Mouse (Mus musculus): ENCODE measurements around the gene Hexim1. TPM values are rescaled to one million over a fixed set of nuclear protein-coding genes. Genes with fewer than 3 reads are reported as not detected.

Gene Hexim1
- polyA plus RNA-seq, 1 experiment: 42.1 TPM

- no peak for TF ChIP-seq GATA1 (IDR thresholded peaks at IDR 0.05; ENCODE audit: low read length)
Measured at GRCm38 (mm10) chr11:103158621-103159478, 42.8 kb downstream of the Hexim1 start.

- no peak for TF ChIP-seq GATA1 (IDR thresholded peaks at IDR 0.05; ENCODE audit: low read length)
Measured at GRCm38 (mm10) chr11:103160738-103161137, 44.7 kb downstream of the Hexim1 start.

GRCm38 (mm10) chr11:103161449-103161848, 45.4 kb downstream of the Hexim1 start:
- TF ChIP-seq GATA1 (IDR thresholded peaks at IDR 0.05; ENCODE audit: low read length): no peak

GRCm38 (mm10) chr11:103162132-103162531, 46.1 kb downstream of the Hexim1 start:
- no peak for TF ChIP-seq GATA1 (IDR thresholded peaks at IDR 0.05; ENCODE audit: low read length)

- TF ChIP-seq GATA1 (IDR thresholded peaks at IDR 0.05; ENCODE audit: low read length): no peak
Measured at GRCm38 (mm10) chr11:103164391-103164790, 48.4 kb downstream of the Hexim1 start.

GRCm38 (mm10) chr11:103168690-103169390, 52.8 kb downstream of the Hexim1 start:
- no peak for TF ChIP-seq GATA1 (IDR thresholded peaks at IDR 0.05; ENCODE audit: low read length)

Other genes with a start within 250 kb of the Hexim1 start
- gene Eftud2, start 235.2 kb upstream of the Hexim1 start, polyA plus RNA-seq (2012): 364 and 388 TPM in 2 replicates
- 0.13 and 0.24 TPM in 2 replicates for gene Ccdc103, start 235.0 kb upstream of the Hexim1 start, polyA plus RNA-seq (2012)
- gene Fam187a, start 231.1 kb upstream of the Hexim1 start, polyA plus RNA-seq (2012): not detected in 2 replicates
- gene Gfap, start 215.3 kb upstream of the Hexim1 start, polyA plus RNA-seq (2012): 0.02 TPM in 1 of 2 replicates, not detected in the other
- 32.8 and 39.4 TPM in 2 replicates for gene Kif18b, start 191.1 kb upstream of the Hexim1 start, polyA plus RNA-seq (2012)
- not detected in 2 replicates for gene C1ql1, start 169.5 kb upstream of the Hexim1 start, polyA plus RNA-seq (2012)
- 5.0 and 13.0 TPM in 2 replicates for gene Nmt1, start 88.0 kb upstream of the Hexim1 start, polyA plus RNA-seq (2012)
- 136 and 225 TPM in 2 replicates for gene Dcakd, start 87.9 kb upstream of the Hexim1 start, polyA plus RNA-seq (2012)
- 0.03 TPM in 1 of 2 replicates, not detected in the other for gene Plcd3, start 14.6 kb upstream of the Hexim1 start, polyA plus RNA-seq (2012)
- 27.3 and 31.9 TPM in 2 replicates for gene Acbd4, start 14.5 kb upstream of the Hexim1 start, polyA plus RNA-seq (2012)
- gene Hexim2, start 16.2 kb downstream of the Hexim1 start, polyA plus RNA-seq (2012): 9.8 and 12.5 TPM in 2 replicates
- 0.02 TPM in 1 of 2 replicates, not detected in the other for gene Fmnl1, start 54.9 kb downstream of the Hexim1 start, polyA plus RNA-seq (2012)
- not detected in 2 replicates for gene 1700023F06Rik, start 92.3 kb downstream of the Hexim1 start, polyA plus RNA-seq (2012)
- gene Spata32, start 102.2 kb downstream of the Hexim1 start, polyA plus RNA-seq (2012): not detected in 2 replicates
- 5.0 and 5.6 TPM in 2 replicates for gene Map3k14, start 151.2 kb downstream of the Hexim1 start, polyA plus RNA-seq (2012)
- gene Arhgap27, start 247.5 kb downstream of the Hexim1 start, polyA plus RNA-seq (2012): 0.57 and 0.62 TPM in 2 replicates